Mouse (Mus musculus) E14TG2a.4 (cell line): ENCODE results near the gene Csnk1d.

ENCODE experiments used
- CTCF ChIP-seq: conservative IDR thresholded peaks from 2 replicates; pipeline ENCODE4 v1.5.1; 2014; ENCODE audit warnings: low read length
- NANOG ChIP-seq: IDR thresholded peaks from 2 replicates; pipeline ENCODE4 v1.6.1; 2014; ENCODE audit warnings: borderline replicate concordance, low read length, mixed read lengths
- POU5F1 ChIP-seq: IDR thresholded peaks from 2 replicates; pipeline ENCODE4 v1.6.1; 2014; ENCODE audit warnings: low read length, borderline replicate concordance

DNA sequence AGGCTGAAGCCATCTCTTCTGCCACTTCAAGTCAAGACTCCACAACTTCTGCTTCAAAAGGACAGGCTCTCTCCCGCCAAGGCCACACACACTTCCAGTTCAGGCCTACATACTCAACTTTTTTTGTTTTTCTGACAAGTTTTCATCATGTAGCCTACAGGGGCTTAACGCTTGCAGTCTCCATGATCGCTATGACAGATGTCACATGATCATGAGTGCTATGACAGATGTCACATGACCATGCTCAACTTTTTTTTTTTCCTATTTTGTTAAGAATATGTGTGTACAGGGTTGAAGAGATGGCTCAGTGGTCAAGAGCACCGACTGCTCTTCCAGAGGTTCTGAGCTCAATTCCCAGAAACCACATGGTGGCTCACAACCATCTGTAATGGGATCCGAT, 73.4 kb downstream of the Csnk1d start:
- TF ChIP-seq CTCF (no peak), POU5F1 (no peak), NANOG (no peak)
